In the genomic region with DNA sequence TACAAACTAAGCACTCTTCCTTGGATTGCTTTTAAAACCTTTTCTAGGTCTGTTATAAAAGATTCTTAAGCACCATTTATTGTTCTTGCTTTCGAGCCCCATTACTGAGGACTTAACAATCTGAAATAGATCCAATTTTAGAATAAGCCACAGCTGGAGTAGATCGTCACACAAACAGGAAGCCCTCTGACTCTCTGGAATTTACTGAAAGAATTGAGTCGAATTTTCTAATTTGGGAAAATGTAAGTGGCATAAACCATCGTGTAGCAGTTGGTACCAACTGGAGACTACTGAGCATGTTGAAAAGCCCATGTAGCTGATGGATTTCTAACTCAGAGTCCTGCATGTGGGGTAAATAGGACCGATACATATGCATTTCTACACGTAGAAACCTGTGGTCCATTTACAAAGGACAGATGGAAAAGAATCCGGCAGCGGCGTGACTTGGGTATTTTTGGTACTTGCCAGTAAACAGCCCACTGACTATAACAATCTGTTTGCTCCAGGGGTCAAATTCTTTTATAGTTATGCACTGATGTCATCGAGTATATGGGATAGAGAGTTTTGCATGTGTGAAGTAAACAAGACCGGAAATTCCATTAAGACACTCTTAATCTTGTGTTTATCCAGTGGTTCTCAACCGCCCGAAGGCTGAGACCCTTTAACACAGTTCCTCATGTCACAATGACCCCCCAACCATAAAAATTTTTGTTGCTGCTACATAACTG, we compare ENCODE assay signal across 17 mouse cellular contexts.
DNase-seq lines count a peak whose midpoint lies in the region; TF ChIP-seq lines count a peak whose summit lies in the region.
"Had no signal": no experiment of that assay in that cellular context is flagged by ENCODE, and none has a peak within 500 bp of the region (broad histone marks: within the 10 kb centered on the region; RNA-seq: fewer than 3 reads in every experiment).

No protein-coding gene starts in this region.

- no peak for TF ChIP-seq CTCF in gastrocnemius, adult 2 months (IDR thresholded peaks at IDR 0.05)

- H3K4me1 ChIP-seq in hindbrain, embryonic 10.5 days (replicated peaks) = no peaks in the 10 kb centered on the region
- H3K4me1 ChIP-seq: liver, embryonic 13.5 days; midbrain, embryonic 15.5 days had no signal

- WGBS in hindbrain, embryonic 10.5 days = 91% methylated on average over 13 of the region's 13 CpGs

- H3K9me3 ChIP-seq in hindbrain, embryonic 10.5 days = peaks cover 18% of the 10 kb centered on the region
- H3K9me3 ChIP-seq: liver, embryonic 13.5 days had no signal

- intact Hi-C loops in gastrocnemius, adult 2 months (cut with DNase I) = no loop called here

- H3K4me3 ChIP-seq in gastrocnemius, adult 2 months = no peak overlapping the region
- no peak overlapping the region for H3K4me3 ChIP-seq in hindbrain, embryonic 10.5 days
- H3K4me3 ChIP-seq: liver, embryonic 13.5 days; midbrain, embryonic 15.5 days had no signal

- 0 out of 2 replicates have a peak overlapping the region, but pooled peaks have one; percentile 43 for H3K27ac ChIP-seq in gastrocnemius, adult 2 months
- H3K27ac ChIP-seq in hindbrain, embryonic 10.5 days = no peak overlapping the region
- H3K27ac ChIP-seq: liver, embryonic 13.5 days; midbrain, embryonic 15.5 days had no signal

- no peaks in the 10 kb centered on the region for H3K27me3 ChIP-seq in hindbrain, embryonic 10.5 days (ENCODE audit: insufficient read depth, poor library complexity, severe bottlenecking)
- H3K27me3 ChIP-seq: liver, embryonic 13.5 days; midbrain, embryonic 15.5 days had no signal

- DNase-seq in gastrocnemius, adult 2 months = no peak
- DNase-seq in gastrocnemius, postnatal 10 days = no peak
- DNase-seq in kidney, adult 11 months = peak; percentile 2
- no peak for DNase-seq in kidney, adult 18-20 months
- DNase-seq in kidney, adult 9 months = peak; percentile 23
- DNase-seq in lung, postnatal 10 days = peak; percentile 30
- no peak for DNase-seq in embryo, embryonic 10 days (ENCODE audit: low spot score)
- DNase-seq in hindbrain, embryonic 10.5 days (ENCODE audit: low spot score) = no peak
- DNase-seq: adrenal gland, postnatal 14 days; cerebellum, adult 9-11 months; gastrocnemius, postnatal 25 days; layer of hippocampus, adult 9-11 months; liver, embryonic 13.5 days; right cerebral cortex, adult 18-20 months; spleen, adult 18-20 months; thymus, postnatal 4 days had no signal

- no peaks in the 10 kb centered on the region for H3K36me3 ChIP-seq in hindbrain, embryonic 10.5 days
- H3K36me3 ChIP-seq: liver, embryonic 13.5 days; midbrain, embryonic 15.5 days had no signal

Comparison
In these comparisons a context has a peak if more than half of its experiments do, and no peak if none do; other contexts are left out.
1. DNase-seq: peak in kidney, adult 11 months (single experiment), kidney, adult 9 months (single experiment) and lung, postnatal 10 days (single experiment); none in gastrocnemius, adult 2 months (single experiment), gastrocnemius, postnatal 10 days (single experiment), kidney, adult 18-20 months (single experiment), embryo, embryonic 10 days (single experiment) and hindbrain, embryonic 10.5 days (single experiment).